ENCODE assay signal across 8 mouse cellular contexts in genomic region chr16:93712966-93713365, GRCm38 (mm10). TPM values are rescaled to one million over a fixed set of nuclear protein-coding genes. Genes with fewer than 3 reads are reported as not detected.
DNase-seq lines count a peak whose midpoint lies in the region; ATAC-seq and TF ChIP-seq lines count a peak whose summit lies in the region.

No protein-coding gene starts in this region.

- no peak overlapping the region for H3K9ac ChIP-seq in intestine, embryonic 15.5 days
- H3K9ac ChIP-seq in neural tube, embryonic 12.5 days = peak overlapping the region; percentile 88; the same call in 1 of the 2 replicates

- TF ChIP-seq POLR2A in cortical plate, adult 2 months (IDR thresholded peaks at IDR 0.05; ENCODE audit: extremely low read depth, insufficient read depth, low read length) = no peak

- 84% methylated on average over 7 of the region's 7 CpGs for WGBS in intestine, embryonic 15.5 days
- 75% methylated on average over 7 of the region's 7 CpGs for WGBS in neural tube, embryonic 12.5 days

- no peaks in the 10 kb centered on the region for H3K27me3 ChIP-seq in intestine, embryonic 15.5 days (replicated peaks)
- peaks cover 7% of the 10 kb centered on the region; the same call in 1 of the 2 replicates for H3K27me3 ChIP-seq in neural tube, embryonic 12.5 days (replicated peaks)

- no peak for ATAC-seq in intestine, embryonic 15.5 days
- no peak for ATAC-seq in neural tube, embryonic 12.5 days (ENCODE audit: low FRiP score, low read depth)

- intact Hi-C loops in left cerebral cortex, adult 2 months (cut with DNase I) = no loop called here
- intact Hi-C loops in left cerebral cortex, postnatal 14 days (cut with DNase I) = no loop called here

- H3K4me2 ChIP-seq in intestine, embryonic 15.5 days (replicated peaks) = peak overlapping the region; percentile 83
- H3K4me2 ChIP-seq in neural tube, embryonic 12.5 days (replicated peaks) = peak overlapping the region; percentile 88

- H3K9me3 ChIP-seq in intestine, embryonic 15.5 days = no peaks in the 10 kb centered on the region
- H3K9me3 ChIP-seq in neural tube, embryonic 12.5 days = no peaks in the 10 kb centered on the region

- peaks cover 7% of the 10 kb centered on the region; the same call in 1 of the 2 replicates for H3K4me1 ChIP-seq in cortical plate, adult 2 months (ENCODE audit: control insufficient read depth, insufficient read depth, low read length)
- peaks cover 11% of the 10 kb centered on the region; the same call in 1 of the 2 replicates for H3K4me1 ChIP-seq in intestine, embryonic 15.5 days (replicated peaks)
- peaks cover 26% of the 10 kb centered on the region for H3K4me1 ChIP-seq in neural tube, embryonic 12.5 days

- H3K27ac ChIP-seq in left cerebral cortex, adult 2 months = peak overlapping the region; percentile 83; the same call in 1 of the 2 replicates
- no peak overlapping the region for H3K27ac ChIP-seq in cortical plate, adult 2 months (ENCODE audit: insufficient read depth, low read length)
- no peak overlapping the region for H3K27ac ChIP-seq in intestine, embryonic 15.5 days
- no peak overlapping the region for H3K27ac ChIP-seq in neural tube, embryonic 12.5 days

- DNase-seq in left cerebral cortex, adult 2 months (ENCODE audit: extremely low spot score in 1 of 2, low spot score in 2 of 2) = no peak
- DNase-seq in left cerebral cortex, postnatal 14 days (ENCODE audit: low spot score in 2 of 2) = no peak
- no peak for DNase-seq in adrenal gland, postnatal 4 days (ENCODE audit: low spot score in 2 of 2)
- no peak for DNase-seq in retina, postnatal 1 day
- DNase-seq in frontal cortex, postnatal 14 days (ENCODE audit: low spot score in 2 of 2) = no peak

- H3K36me3 ChIP-seq in intestine, embryonic 15.5 days = no peaks in the 10 kb centered on the region
- H3K36me3 ChIP-seq in neural tube, embryonic 12.5 days = no peaks in the 10 kb centered on the region

- TF ChIP-seq CTCF in left cerebral cortex, adult 2 months (IDR thresholded peaks at IDR 0.05) = no peak
- TF ChIP-seq CTCF in cortical plate, adult 2 months (IDR thresholded peaks at IDR 0.05; ENCODE audit: extremely low read depth, insufficient read depth, low read length) = no peak

- peak overlapping the region; percentile 85 for H3K4me3 ChIP-seq in left cerebral cortex, adult 2 months
- peak overlapping the region; percentile 89 for H3K4me3 ChIP-seq in cortical plate, adult 2 months (ENCODE audit: insufficient read depth, low read length)
- H3K4me3 ChIP-seq in intestine, embryonic 15.5 days (replicated peaks) = peak overlapping the region; percentile 74
- peak overlapping the region; percentile 81; the same call in 1 of the 2 replicates for H3K4me3 ChIP-seq in neural tube, embryonic 12.5 days

RNA-seq across cellular contexts. Expression of gene Dop1b, which starts 1.3 kb away (rescaled TPM):
- 100 to 1,000 TPM in 1 of 2 experiments, 10 to 100 TPM in 1; 98.5 to 117 TPM for total RNA-seq in left cerebral cortex, adult 2 months (2021)
- total RNA-seq in left cerebral cortex, postnatal 14 days (2021) = 10 to 100 TPM; 81.0 to 93.6 TPM
- 89.3 and 92.9 TPM in 2 replicates for polyA plus RNA-seq in cortical plate, adult 2 months (2012; rRNA removed)
- polyA plus RNA-seq in intestine, embryonic 15.5 days (2015; fragmentation: Nextera tagmentation; extraction: Ambion mirVana) = 11.6 and 14.4 TPM in 2 replicates
- polyA plus RNA-seq in neural tube, embryonic 12.5 days (2016; fragmentation: Nextera tagmentation; extraction: Ambion mirVana) = 22.5 and 27.1 TPM in 2 replicates
- 10 to 100 TPM; 27.6 to 34.0 TPM for total RNA-seq in adrenal gland, postnatal 4 days (2021)

RNA-seq across cellular contexts. Expression of gene Cbr3, which starts 30.0 kb away (rescaled TPM):
- 10 to 100 TPM; 16.1 to 16.9 TPM for total RNA-seq in left cerebral cortex, adult 2 months (2021)
- total RNA-seq in left cerebral cortex, postnatal 14 days (2021) = 10 to 100 TPM; 13.8 to 16.3 TPM
- 18.5 and 22.1 TPM in 2 replicates for polyA plus RNA-seq in cortical plate, adult 2 months (2012; rRNA removed)
- 2.1 and 2.4 TPM in 2 replicates for polyA plus RNA-seq in intestine, embryonic 15.5 days (2015; fragmentation: Nextera tagmentation; extraction: Ambion mirVana)
- polyA plus RNA-seq in neural tube, embryonic 12.5 days (2016; fragmentation: Nextera tagmentation; extraction: Ambion mirVana) = 0.79 and 1.1 TPM in 2 replicates
- 1 to 10 TPM; 4.3 TPM for total RNA-seq in adrenal gland, postnatal 4 days (2021)
